Mouse (Mus musculus) neural tube, embryonic 12.5 days (tissue): ENCODE measurements around the gene Rbpjl. TPM values are rescaled to one million over a fixed set of nuclear protein-coding genes. Genes with fewer than 3 reads are reported as not detected.

ENCODE experiments used
- ATAC-seq: fragments of 200-750 bp; cut with Nextera tagmentation; 2 replicates; pipeline ENCODE4 v1.8.0; 2017; ENCODE audit warnings: low read depth, mild to moderate bottlenecking, moderate TSS enrichment, moderate library complexity; ENCODE audit not compliant: low FRiP score
- H3K27ac ChIP-seq: fragments of 300-500 bp; sonication (generic); 2 replicates; pipeline ENCODE4 v1.5.1; 2016
- H3K27me3 ChIP-seq: fragments of 300-500 bp; sonication (generic); replicated peaks from 2 replicates; pipeline ENCODE4 v1.6.1; 2016; ENCODE audit warnings: mild to moderate bottlenecking
- H3K36me3 ChIP-seq: fragments of 300-500 bp; sonication (generic); 2 replicates; pipeline ENCODE4 v1.6.1; 2016; ENCODE audit warnings: mild to moderate bottlenecking
- H3K4me1 ChIP-seq: fragments of 300-500 bp; sonication (generic); 2 replicates; pipeline ENCODE4 v1.6.1; 2016
- H3K4me2 ChIP-seq: fragments of 300-500 bp; sonication (generic); replicated peaks from 2 replicates; pipeline ENCODE4 v1.6.1; 2016; ENCODE audit warnings: mild to moderate bottlenecking
- H3K4me3 ChIP-seq: fragments of 300-500 bp; sonication (generic); 2 replicates; pipeline ENCODE4 v1.5.1; 2016
- H3K9ac ChIP-seq: fragments of 300-500 bp; sonication (generic); 2 replicates; pipeline ENCODE4 v1.6.1; 2016; ENCODE audit warnings: mild to moderate bottlenecking
- H3K9me3 ChIP-seq: fragments of 300-500 bp; sonication (generic); 2 replicates; pipeline ENCODE4 v1.6.1; 2016; ENCODE audit warnings: mild to moderate bottlenecking
- WGBS: fragments of 180-500 bp; shearing (Covaris S2); methylation state at CpG from one replicate; pipeline ENCODE4 v1.1.7; 2016; 5-methylcytosine and 5-hydroxymethylcytosine counted together
- microRNA-seq: library from miRNA; unstranded; fragments of <30 nt; microRNA quantifications from one replicate; pipeline ENCODE4, GENCODE M21; 2017
- polyA plus RNA-seq: library from polyadenylated mRNA; unstranded; fragments of >200 nt; fragmentation: Nextera tagmentation; extraction: Ambion mirVana; gene quantifications from 2 replicates; pipeline ENCODE4 v1.2.1, GENCODE M21; 2016

The Rbpjl gene
- polyA plus RNA-seq, 1 experiment from 2014 or later, result 0.13 TPM

GRCm38 (mm10) chr2:164453887-164454500 is 51.1 kb downstream of the Rbpjl start:
- 74% methylated on average over 7 of the region's 7 CpGs for WGBS
- ATAC-seq, result no peak
- H3K27ac ChIP-seq, result no peak overlapping the region
- no peak overlapping the region for H3K9ac ChIP-seq
- H3K27me3 ChIP-seq, result no peaks in the 10 kb centered on the region
- no peaks in the 10 kb centered on the region for H3K36me3 ChIP-seq
- no peaks in the 10 kb centered on the region for H3K9me3 ChIP-seq
- peaks cover 8% of the 10 kb centered on the region for H3K4me1 ChIP-seq
- no peak overlapping the region for H3K4me2 ChIP-seq
- no peak overlapping the region for H3K4me3 ChIP-seq

GRCm38 (mm10) chr2:164454846-164455245 is 51.9 kb downstream of the Rbpjl start:
- H3K9ac ChIP-seq, result no peak overlapping the region
- no peaks in the 10 kb centered on the region for H3K27me3 ChIP-seq
- WGBS, result 86% methylated on average over 10 of the region's 10 CpGs
- no peak overlapping the region for H3K4me3 ChIP-seq
- peaks cover 8% of the 10 kb centered on the region for H3K4me1 ChIP-seq
- no peak for ATAC-seq
- no peak overlapping the region for H3K27ac ChIP-seq
- no peaks in the 10 kb centered on the region for H3K36me3 ChIP-seq
- H3K4me2 ChIP-seq, result no peak overlapping the region
- no peaks in the 10 kb centered on the region for H3K9me3 ChIP-seq

GRCm38 (mm10) chr2:164455421-164456190 is 52.7 kb downstream of the Rbpjl start:
- H3K36me3 ChIP-seq, result no peaks in the 10 kb centered on the region
- H3K4me3 ChIP-seq, result no peak overlapping the region
- H3K9ac ChIP-seq, result no peak overlapping the region
- no peak overlapping the region for H3K27ac ChIP-seq
- no peaks in the 10 kb centered on the region for H3K9me3 ChIP-seq
- 76% methylated on average over 6 of the region's 6 CpGs for WGBS
- no peaks in the 10 kb centered on the region for H3K27me3 ChIP-seq
- ATAC-seq, result no peak
- peaks cover 8% of the 10 kb centered on the region for H3K4me1 ChIP-seq
- H3K4me2 ChIP-seq, result no peak overlapping the region

GRCm38 (mm10) chr2:164456413-164456812 is 53.5 kb downstream of the Rbpjl start:
- no peak overlapping the region for H3K4me3 ChIP-seq
- peaks cover 8% of the 10 kb centered on the region for H3K4me1 ChIP-seq
- H3K36me3 ChIP-seq, result no peaks in the 10 kb centered on the region
- H3K9ac ChIP-seq, result no peak overlapping the region
- no peak for ATAC-seq
- H3K27ac ChIP-seq, result no peak overlapping the region
- H3K4me2 ChIP-seq, result peak overlapping the region; percentile 48; the same call in 1 of the 2 replicates
- WGBS, result 93% methylated on average over 1 of the region's 1 CpGs
- no peaks in the 10 kb centered on the region for H3K27me3 ChIP-seq
- H3K9me3 ChIP-seq, result no peaks in the 10 kb centered on the region

- 1% methylated on average over 7 of the region's 7 CpGs for WGBS
- H3K4me2 ChIP-seq, result peak within 1 kb of the TSS; percentile 48
- H3K27ac ChIP-seq, result no peak within 1 kb of the TSS
- H3K4me3 ChIP-seq, result no peak within 1 kb of the TSS
- peaks cover 11% of the 10 kb centered on the region for H3K4me1 ChIP-seq
- H3K9me3 ChIP-seq, result no peaks in the 10 kb centered on the region
- ATAC-seq, result no peak
- peak within 1 kb of the TSS; percentile 22; the same call in 1 of the 2 replicates for H3K9ac ChIP-seq
- H3K36me3 ChIP-seq, result no peaks in the 10 kb centered on the region
- H3K27me3 ChIP-seq, result no peaks in the 10 kb centered on the region
Measured at GRCm38 (mm10) chr2:164456864-164457300, 53.9 kb downstream of the Rbpjl start, which contains the start of gene Sys1. Sys1 (plus strand) TSS chr2:164456964.

- H3K9ac ChIP-seq, result no peak overlapping the region
- no peaks in the 10 kb centered on the region for H3K27me3 ChIP-seq
- H3K9me3 ChIP-seq, result no peaks in the 10 kb centered on the region
- ATAC-seq, result no peak
- H3K36me3 ChIP-seq, result peaks cover 2% of the 10 kb centered on the region; the same call in 1 of the 2 replicates
- WGBS, result 59% methylated on average over 7 of the region's 7 CpGs
- H3K27ac ChIP-seq, result no peak overlapping the region
- H3K4me1 ChIP-seq, result peaks cover 19% of the 10 kb centered on the region
- no peak overlapping the region for H3K4me3 ChIP-seq
- H3K4me2 ChIP-seq, result no peak overlapping the region
Measured at GRCm38 (mm10) chr2:164457942-164458341, 55.0 kb downstream of the Rbpjl start.

- no peak overlapping the region for H3K27ac ChIP-seq
- H3K27me3 ChIP-seq, result no peaks in the 10 kb centered on the region
- no peak for ATAC-seq
- no peak overlapping the region for H3K9ac ChIP-seq
- WGBS, result 92% methylated on average over 8 of the region's 8 CpGs
- H3K4me2 ChIP-seq, result no peak overlapping the region
- peaks cover 19% of the 10 kb centered on the region for H3K4me1 ChIP-seq
- no peaks in the 10 kb centered on the region for H3K9me3 ChIP-seq
- no peak overlapping the region for H3K4me3 ChIP-seq
- peaks cover 8% of the 10 kb centered on the region; the same call in 1 of the 2 replicates for H3K36me3 ChIP-seq
Measured at GRCm38 (mm10) chr2:164458535-164458934, 55.6 kb downstream of the Rbpjl start.

- WGBS, result under 1% methylated on average over 77 of the region's 79 CpGs
- H3K4me3 ChIP-seq, result peak within 1 kb of the TSS; percentile 70
- H3K27ac ChIP-seq, result peak within 1 kb of the TSS; percentile 82
- peak within 1 kb of the TSS; percentile 73 for H3K4me2 ChIP-seq
- no peaks in the 10 kb centered on the region for H3K9me3 ChIP-seq
- no peaks in the 10 kb centered on the region for H3K27me3 ChIP-seq
- H3K36me3 ChIP-seq, result peaks cover 30% of the 10 kb centered on the region
- H3K4me1 ChIP-seq, result peaks cover 19% of the 10 kb centered on the region
- peak within 1 kb of the TSS; percentile 68 for H3K9ac ChIP-seq
- ATAC-seq, result peak; percentile 98
Measured at GRCm38 (mm10) chr2:164460745-164461551, 58.0 kb downstream of the Rbpjl start, which contains the start of gene Gm20458. Gm20458 (plus strand) TSS chr2:164460967.

Small RNA genes within 50 kb of the gene (microRNA-seq; reads per million reads assigned to microRNA genes)
- gene Mir7678, result not detected

Other genes with a start within 250 kb of the Rbpjl start
- gene Kcns1, start 232.0 kb upstream of the Rbpjl start, polyA plus RNA-seq, result 0.06 and 0.23 TPM in 2 replicates
- gene Wfdc5, start 220.4 kb upstream of the Rbpjl start, polyA plus RNA-seq, result not detected in 2 replicates
- gene Wfdc12, start 212.5 kb upstream of the Rbpjl start, polyA plus RNA-seq, result not detected in 2 replicates
- not detected in 2 replicates for gene Wfdc15a, start 203.0 kb upstream of the Rbpjl start, polyA plus RNA-seq
- not detected in 2 replicates for gene Wfdc15b, start 181.5 kb upstream of the Rbpjl start, polyA plus RNA-seq
- gene Svs2, start 164.7 kb upstream of the Rbpjl start, polyA plus RNA-seq, result not detected in 2 replicates
- not detected in 2 replicates for gene Svs3b, start 146.5 kb upstream of the Rbpjl start, polyA plus RNA-seq
- gene Svs4, start 124.7 kb upstream of the Rbpjl start, polyA plus RNA-seq, result not detected in 2 replicates
- gene Svs3a, start 113.9 kb upstream of the Rbpjl start, polyA plus RNA-seq, result not detected in 2 replicates
- not detected in 2 replicates for gene Svs6, start 86.4 kb upstream of the Rbpjl start, polyA plus RNA-seq
- not detected in 2 replicates for gene Svs5, start 70.4 kb upstream of the Rbpjl start, polyA plus RNA-seq
- 0.28 TPM in 1 of 2 replicates, not detected in the other for gene Slpi, start 14.0 kb upstream of the Rbpjl start, polyA plus RNA-seq
- gene Matn4, start 2.0 kb downstream of the Rbpjl start, polyA plus RNA-seq, result 8.2 and 9.0 TPM in 2 replicates
- 9.7 and 11.7 TPM in 2 replicates for gene Sdc4, start 40.7 kb downstream of the Rbpjl start, polyA plus RNA-seq
- gene Sys1, start 53.8 kb downstream of the Rbpjl start, polyA plus RNA-seq, result 72.8 and 82.7 TPM in 2 replicates
- 6.0 and 6.5 TPM in 2 replicates for gene Gm20458, start 57.8 kb downstream of the Rbpjl start, polyA plus RNA-seq
- not detected in 2 replicates for gene Trp53tg5, start 70.6 kb downstream of the Rbpjl start, polyA plus RNA-seq
- gene Dbndd2, start 83.0 kb downstream of the Rbpjl start, polyA plus RNA-seq, result 5.8 and 7.0 TPM in 2 replicates
- gene Pigt, start 94.4 kb downstream of the Rbpjl start, polyA plus RNA-seq, result 50.0 and 55.3 TPM in 2 replicates
- 5.1 and 6.5 TPM in 2 replicates for gene Wfdc2, start 159.3 kb downstream of the Rbpjl start, polyA plus RNA-seq
- not detected in 2 replicates for gene Spint3, start 170.3 kb downstream of the Rbpjl start, polyA plus RNA-seq
- not detected in 2 replicates for gene Wfdc6a, start 182.3 kb downstream of the Rbpjl start, polyA plus RNA-seq
- gene Eppin, start 190.5 kb downstream of the Rbpjl start, polyA plus RNA-seq, result not detected in 2 replicates
- not detected in 2 replicates for gene Wfdc6b, start 210.4 kb downstream of the Rbpjl start, polyA plus RNA-seq
- gene Wfdc8, start 210.5 kb downstream of the Rbpjl start, polyA plus RNA-seq, result not detected in 2 replicates
- gene Wfdc16, start 235.7 kb downstream of the Rbpjl start, polyA plus RNA-seq, result not detected in 2 replicates